Mouse (Mus musculus) spleen, adult 2 months (tissue): ENCODE results near the gene Ednrb. TPM values are rescaled to one million over a fixed set of nuclear protein-coding genes. Genes with fewer than 3 reads are reported as not detected.

ENCODE experiments used
- DNase-seq, 2 experiments: peaks; one replicate each; pipeline versions ENCODE4 v3.0.0 to v3.0.0-alpha.2; 2012 to 2021; ENCODE audit warnings: low spot score in 2 of 2, low read depth in 1 of 2
- H3K27ac ChIP-seq: fragments of 200-500 bp; 2 replicates; pipeline ENCODE4 v1.5.1; 2012; ENCODE audit warnings: low read length, inconsistent platforms; ENCODE audit not compliant: insufficient read depth
- H3K27me3 ChIP-seq: fragments of 200-500 bp; 2 replicates; pipeline ENCODE4 v1.6.1; 2012; ENCODE audit warnings: mild to moderate bottlenecking, moderate library complexity, low read length, inconsistent platforms; ENCODE audit not compliant: control insufficient read depth, insufficient read depth
- H3K36me3 ChIP-seq: fragments of 200-500 bp; 2 replicates; pipeline ENCODE4 v1.6.1; 2012; ENCODE audit warnings: mild to moderate bottlenecking, low read length, inconsistent platforms; ENCODE audit not compliant: control insufficient read depth, insufficient read depth
- H3K4me1 ChIP-seq: fragments of 200-500 bp; 2 replicates; pipeline ENCODE4 v1.6.1; 2011; ENCODE audit warnings: inconsistent platforms; ENCODE audit not compliant: control insufficient read depth, insufficient read depth, insufficient read length
- H3K4me3 ChIP-seq: fragments of 200-500 bp; 2 replicates; pipeline ENCODE4 v1.5.1; 2011; ENCODE audit warnings: mild to moderate bottlenecking, inconsistent platforms; ENCODE audit not compliant: insufficient read depth, insufficient read length; ENCODE audit errors: extremely low read depth
- CTCF ChIP-seq: fragments of 200-500 bp; IDR thresholded peaks from 2 replicates; pipeline ENCODE4 v1.5.1; 2011; ENCODE audit warnings: mild to moderate bottlenecking, inconsistent platforms; ENCODE audit not compliant: insufficient read depth, insufficient read length, insufficient replicate concordance; ENCODE audit errors: extremely low read depth
- POLR2A ChIP-seq: fragments of 200-500 bp; IDR thresholded peaks from 2 replicates; pipeline ENCODE4 v1.6.1; 2011; ENCODE audit warnings: low read depth, low read length, inconsistent platforms
- WGBS: fragments of 180-500 bp; shearing (Covaris S2); methylation state at CpG from one replicate; pipeline ENCODE4 v1.1.7; 2018; 5-methylcytosine and 5-hydroxymethylcytosine counted together
- polyA plus RNA-seq: library from polyadenylated mRNA; depleted of rRNA; stranded (reverse); fragments of >200 nt; gene quantifications from 2 replicates; pipeline ENCODE4 v1.2.3, GENCODE M21; 2012

Gene Ednrb
- polyA plus RNA-seq, 1 experiment, result 1.2 TPM

GRCm38 (mm10) chr14:103866636-103867035, 22.4 kb upstream of the Ednrb start:
- Histone ChIP-seq H3K27me3 (no peaks in the 10 kb centered on the region), H3K4me3 (no peak overlapping the region), H3K4me1 (no peaks in the 10 kb centered on the region), H3K27ac (no peak overlapping the region), H3K36me3 (no peaks in the 10 kb centered on the region)
- DNase-seq, result no peak
- WGBS, result 91% methylated on average over 2 of the region's 2 CpGs
- no peak for TF ChIP-seq CTCF
- no peak for TF ChIP-seq POLR2A

GRCm38 (mm10) chr14:103865226-103865625, 21.0 kb upstream of the Ednrb start:
- H3K36me3 ChIP-seq, result no peaks in the 10 kb centered on the region
- WGBS, result 74% methylated on average over 2 of the region's 2 CpGs
- H3K4me1 ChIP-seq, result no peaks in the 10 kb centered on the region
- no peak for TF ChIP-seq POLR2A
- TF ChIP-seq CTCF, result no peak
- no peak overlapping the region for H3K4me3 ChIP-seq
- H3K27me3 ChIP-seq, result no peaks in the 10 kb centered on the region
- no peak for DNase-seq
- no peak overlapping the region for H3K27ac ChIP-seq

GRCm38 (mm10) chr14:103850071-103850845, 6.1 kb upstream of the Ednrb start:
- Histone ChIP-seq H3K36me3 (no peaks in the 10 kb centered on the region), H3K27me3 (no peaks in the 10 kb centered on the region), H3K4me1 (no peaks in the 10 kb centered on the region), H3K27ac (no peak overlapping the region), H3K4me3 (no peak overlapping the region)
- 31% methylated on average over 7 of the region's 7 CpGs for WGBS
- TF ChIP-seq CTCF (no peak), POLR2A (no peak)
- no peak for DNase-seq

- Histone ChIP-seq H3K4me3 (no peak overlapping the region), H3K36me3 (no peaks in the 10 kb centered on the region), H3K27ac (no peak overlapping the region), H3K27me3 (peaks cover 3% of the 10 kb centered on the region), H3K4me1 (no peaks in the 10 kb centered on the region)
- WGBS, result 95% methylated on average over 2 of the region's 2 CpGs
- DNase-seq, result no peak
- TF ChIP-seq CTCF, result no peak
Observed at GRCm38 (mm10) chr14:103845716-103846115, 1.5 kb upstream of the Ednrb start.

GRCm38 (mm10) chr14:103844944-103845343, 742 bp upstream of the Ednrb start:
- TF ChIP-seq POLR2A, result no peak
- DNase-seq, result no peak
- Histone ChIP-seq H3K27me3 (peaks cover 3% of the 10 kb centered on the region), H3K27ac (no peak overlapping the region), H3K4me3 (no peak overlapping the region), H3K36me3 (no peaks in the 10 kb centered on the region), H3K4me1 (no peaks in the 10 kb centered on the region)
- 90% methylated on average over 7 of the region's 7 CpGs for WGBS

GRCm38 (mm10) chr14:103843371-103844001, 716 bp downstream of the Ednrb start:
- H3K27ac ChIP-seq, result no peak overlapping the region
- H3K4me1 ChIP-seq, result no peaks in the 10 kb centered on the region
- H3K36me3 ChIP-seq, result no peaks in the 10 kb centered on the region
- H3K27me3 ChIP-seq, result peaks cover 3% of the 10 kb centered on the region
- WGBS, result 3% methylated on average over 30 of the region's 30 CpGs
- no peak for DNase-seq
- H3K4me3 ChIP-seq, result no peak overlapping the region
- TF ChIP-seq POLR2A (no peak), CTCF (no peak)

GRCm38 (mm10) chr14:103842896-103843295, 1.3 kb downstream of the Ednrb start:
- TF ChIP-seq CTCF (no peak), POLR2A (no peak)
- Histone ChIP-seq H3K27me3 (peaks cover 3% of the 10 kb centered on the region), H3K36me3 (no peaks in the 10 kb centered on the region), H3K27ac (no peak overlapping the region), H3K4me3 (no peak overlapping the region), H3K4me1 (no peaks in the 10 kb centered on the region)
- WGBS, result 21% methylated on average over 16 of the region's 16 CpGs
- no peak for DNase-seq
